Mouse (Mus musculus): ENCODE measurements around the gene 2810408A11Rik.

Gene 2810408A11Rik

DNA sequence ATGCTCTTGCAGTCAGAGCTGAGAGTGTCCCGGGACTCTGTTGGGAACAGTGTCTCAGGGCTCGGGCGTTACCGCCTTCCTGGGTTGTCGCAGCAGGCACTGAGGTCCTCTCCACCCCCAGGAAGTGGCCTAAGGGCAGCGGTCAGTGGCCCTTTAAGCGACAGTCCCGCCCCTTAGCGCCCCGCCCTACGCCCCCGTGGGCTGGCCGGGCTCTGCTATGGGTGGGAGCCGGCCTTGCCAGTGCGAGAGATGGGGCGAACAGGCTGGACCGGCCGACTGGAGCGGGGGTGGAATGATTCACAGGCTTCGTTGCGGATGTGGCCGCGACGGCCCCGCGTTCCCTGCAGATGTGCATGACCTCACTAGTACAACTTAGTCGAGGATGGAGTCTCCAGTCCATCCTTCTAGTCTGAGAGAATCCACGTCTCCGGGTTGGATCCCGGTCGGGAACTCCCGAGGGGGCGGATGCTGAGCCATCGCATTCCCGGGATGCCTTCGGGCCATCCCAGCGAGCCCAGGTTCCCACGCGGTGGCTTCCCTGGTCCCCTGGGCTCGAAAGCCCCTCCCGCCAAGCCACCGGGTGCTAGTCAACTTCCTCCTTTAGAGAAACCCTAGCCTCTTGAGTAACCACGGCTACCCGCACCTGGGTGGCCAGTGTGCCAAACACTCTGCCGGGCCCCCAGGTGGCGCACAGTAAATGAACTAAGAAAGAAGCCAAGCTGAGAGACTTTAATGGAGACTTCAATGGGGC is 19.8 kb downstream of the 2810408A11Rik start, which contains the start of gene Kctd11:
Gene Kctd11 (minus strand): TSS at position 554 of the 751 bp plus-strand sequence.
- under 1% methylated on average over 46 of the region's 46 CpGs for WGBS

GRCm38 (mm10) chr11:69880506-69880852 is 20.3 kb downstream of the 2810408A11Rik start:
- WGBS = 2% methylated on average over 18 of the region's 18 CpGs

DNA sequence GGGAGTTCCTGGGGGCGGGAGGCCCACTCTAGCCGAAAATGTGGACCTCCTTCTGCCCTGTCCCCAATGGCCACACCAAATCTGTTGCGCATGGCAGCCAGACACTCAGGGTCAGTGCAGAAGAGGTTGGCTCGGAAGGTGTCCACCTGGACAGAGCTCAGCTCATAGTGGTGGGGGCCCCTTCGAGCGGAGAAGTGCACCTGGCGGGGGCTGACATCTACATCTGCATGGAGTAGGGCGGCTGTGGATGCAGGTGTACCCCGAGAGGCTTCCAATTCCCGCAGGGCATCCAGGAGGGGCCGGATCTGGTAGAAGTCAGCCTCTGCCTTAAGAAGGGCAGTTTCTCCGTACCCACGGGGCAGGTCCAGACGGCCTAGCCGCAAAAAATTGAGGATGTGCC is 21.1 kb downstream of the 2810408A11Rik start:
- 67% methylated on average over 15 of the region's 15 CpGs for WGBS

DNA sequence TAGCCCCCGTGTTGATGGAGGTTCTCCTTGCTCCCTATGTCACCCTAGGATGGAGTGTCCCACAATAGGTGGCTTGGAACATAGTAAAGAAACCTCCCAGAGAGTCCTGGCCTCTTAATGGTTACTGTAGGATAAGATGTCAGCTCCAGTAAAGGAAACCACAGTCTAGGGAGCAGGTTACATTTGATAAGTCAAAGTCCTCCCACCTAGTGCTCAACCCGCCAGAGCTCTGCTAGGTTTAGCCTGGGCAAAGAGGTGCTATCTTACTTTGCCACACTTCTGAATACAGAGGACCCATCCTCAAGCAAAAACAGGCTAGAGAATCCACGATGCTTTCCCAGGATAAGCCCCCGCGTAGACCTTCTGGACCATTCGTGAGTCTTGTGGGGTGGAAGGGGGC is 21.8 kb downstream of the 2810408A11Rik start:
- WGBS = 89% methylated on average over 6 of the region's 6 CpGs

- 83% methylated on average over 3 of the region's 3 CpGs for WGBS
Observed at GRCm38 (mm10) chr11:69878399-69878798, 22.4 kb downstream of the 2810408A11Rik start.

DNA sequence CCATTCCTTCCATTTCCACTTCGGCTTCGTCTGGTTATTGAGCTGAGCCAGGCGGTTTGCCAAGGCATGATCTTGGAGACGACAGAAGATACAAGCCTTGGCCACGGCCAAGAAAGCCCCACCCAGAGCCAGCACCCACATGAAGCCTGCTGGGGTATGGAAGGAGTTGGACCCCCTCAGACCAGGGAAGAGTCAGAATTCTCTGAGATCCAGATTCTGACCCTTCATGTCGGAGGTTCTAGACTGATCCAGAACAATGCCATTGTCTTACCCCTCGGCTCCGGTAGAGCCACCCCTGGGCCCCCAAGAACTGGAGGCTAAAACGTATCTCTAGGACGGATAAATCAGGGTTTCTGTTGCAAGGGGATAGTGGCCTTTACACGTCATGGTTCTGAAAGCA is 22.9 kb downstream of the 2810408A11Rik start, which contains the start of gene Tmem95:
Gene Tmem95 (minus strand): TSS at position 141 of the 400 bp plus-strand sequence.
- 80% methylated on average over 11 of the region's 11 CpGs for WGBS

DNA sequence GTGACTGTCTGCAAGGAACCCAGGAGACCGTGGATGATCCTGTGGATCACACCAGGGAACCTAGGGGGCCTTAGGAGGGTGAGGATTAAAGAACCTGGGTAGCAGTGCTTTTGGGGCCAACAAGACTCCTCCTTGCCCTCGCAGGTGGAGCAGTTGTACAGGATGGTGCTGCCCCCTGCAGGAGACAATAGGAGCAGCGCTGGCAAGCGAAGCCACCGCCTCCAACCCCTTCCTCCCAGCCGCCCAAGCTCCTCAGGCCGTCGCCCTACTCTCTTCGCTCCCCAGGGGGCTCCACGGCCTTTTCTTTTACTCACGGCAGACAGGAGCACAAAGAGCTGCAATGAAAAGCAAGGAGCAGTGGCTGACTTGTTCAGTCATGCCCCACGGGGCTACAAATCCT is 23.9 kb downstream of the 2810408A11Rik start:
- WGBS = 6% methylated on average over 12 of the region's 12 CpGs

- 49% methylated on average over 7 of the region's 7 CpGs for WGBS
Observed at GRCm38 (mm10) chr11:69876186-69876585, 24.6 kb downstream of the 2810408A11Rik start.

DNA sequence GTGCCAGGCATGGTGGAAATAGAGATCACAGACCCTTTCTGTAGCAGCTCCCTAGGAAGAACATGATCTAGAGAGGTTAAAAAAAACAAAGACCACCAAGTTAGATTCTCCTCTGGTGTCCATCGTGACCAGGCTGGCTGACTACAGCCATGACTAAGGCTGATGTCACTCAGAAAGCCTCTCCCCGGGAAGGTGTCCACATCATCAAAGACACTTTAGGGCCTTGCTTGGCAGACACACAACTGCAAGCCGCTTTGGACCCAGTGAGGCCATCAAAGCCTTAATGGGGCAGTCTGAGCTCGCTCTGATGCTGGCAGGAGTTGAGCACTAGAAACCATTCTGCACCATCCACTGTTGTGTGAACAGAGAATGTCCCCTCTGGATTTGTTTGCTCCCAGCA is 28.3 kb downstream of the 2810408A11Rik start:
- WGBS = 72% methylated on average over 4 of the region's 4 CpGs

DNA sequence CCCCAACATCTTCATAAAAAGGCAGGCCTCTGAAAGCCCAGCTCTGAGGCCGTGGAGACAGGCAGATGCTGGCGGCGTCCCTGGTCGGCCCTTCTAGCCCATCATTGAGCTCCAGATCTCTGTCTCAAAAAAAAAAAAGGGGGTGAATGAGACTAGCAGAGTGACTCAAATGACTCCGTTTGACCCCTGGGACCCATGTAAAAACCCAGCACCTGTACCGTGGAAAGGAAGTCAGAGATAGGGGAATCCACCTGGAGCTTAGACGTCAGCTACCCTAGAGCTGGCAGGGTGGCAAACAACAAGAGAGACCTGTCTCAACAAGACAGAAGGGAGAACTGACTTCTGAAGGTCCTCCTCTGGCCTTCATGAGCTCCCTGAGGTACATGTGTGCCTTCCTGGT is 29.0 kb downstream of the 2810408A11Rik start:
- WGBS = 89% methylated on average over 7 of the region's 7 CpGs

DNA sequence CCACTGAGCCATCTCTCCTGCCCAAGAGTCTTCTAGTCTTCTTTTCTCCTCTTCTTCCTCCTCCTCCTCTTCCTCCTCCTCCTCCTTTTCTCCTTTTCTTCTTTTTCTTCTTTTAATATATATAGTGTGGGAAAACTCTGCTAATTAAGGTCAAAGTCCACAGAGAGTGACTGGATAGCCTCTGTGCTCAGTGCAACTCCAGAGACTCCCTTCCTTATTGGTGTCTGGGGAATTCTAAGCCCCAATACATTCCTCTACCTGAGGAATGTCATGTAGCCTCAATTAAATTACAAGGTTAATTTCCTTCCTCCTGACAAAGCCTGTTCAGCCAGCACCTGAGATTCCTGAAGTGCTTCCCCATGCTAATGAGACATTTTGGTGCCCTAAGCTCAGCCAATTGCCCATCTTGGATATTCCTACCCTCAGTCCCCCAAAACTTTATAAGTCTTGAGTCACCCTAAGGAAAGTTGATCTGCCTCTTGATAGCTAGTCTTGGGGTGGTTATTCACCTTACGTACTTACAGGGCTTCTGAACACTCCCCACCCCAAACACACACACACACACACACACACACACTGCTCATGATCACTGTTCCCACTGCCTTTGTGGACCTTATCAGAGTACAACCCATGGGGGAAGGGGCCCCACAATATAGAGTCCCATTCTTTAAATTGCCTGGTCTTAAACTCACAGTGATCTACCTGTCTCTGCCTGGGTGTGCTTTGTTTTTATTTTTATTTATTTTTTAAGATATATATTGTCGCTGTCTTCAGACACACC is 30.3 kb downstream of the 2810408A11Rik start:
- 96% methylated on average over 2 of the region's 2 CpGs for WGBS

DNA sequence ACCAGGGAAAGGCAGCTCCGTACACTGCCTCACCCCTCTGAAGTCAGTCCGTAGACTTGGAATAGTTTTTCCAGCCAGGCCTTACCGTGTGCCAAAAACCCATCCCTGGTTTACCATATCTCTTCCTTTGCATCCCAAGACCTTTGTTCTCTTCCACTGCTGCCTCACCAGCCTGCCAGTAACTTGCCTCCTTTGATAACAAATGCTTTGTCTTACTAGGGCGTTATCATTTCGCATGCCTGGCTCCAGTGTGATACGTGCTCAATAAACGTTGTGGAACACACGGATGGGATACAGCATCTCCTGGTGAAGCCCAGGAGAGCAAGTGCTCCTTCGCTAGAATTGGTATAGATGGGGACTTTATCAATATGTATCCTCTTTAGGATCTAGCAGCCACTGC is 33.5 kb downstream of the 2810408A11Rik start:
- WGBS = 76% methylated on average over 9 of the region's 9 CpGs

DNA sequence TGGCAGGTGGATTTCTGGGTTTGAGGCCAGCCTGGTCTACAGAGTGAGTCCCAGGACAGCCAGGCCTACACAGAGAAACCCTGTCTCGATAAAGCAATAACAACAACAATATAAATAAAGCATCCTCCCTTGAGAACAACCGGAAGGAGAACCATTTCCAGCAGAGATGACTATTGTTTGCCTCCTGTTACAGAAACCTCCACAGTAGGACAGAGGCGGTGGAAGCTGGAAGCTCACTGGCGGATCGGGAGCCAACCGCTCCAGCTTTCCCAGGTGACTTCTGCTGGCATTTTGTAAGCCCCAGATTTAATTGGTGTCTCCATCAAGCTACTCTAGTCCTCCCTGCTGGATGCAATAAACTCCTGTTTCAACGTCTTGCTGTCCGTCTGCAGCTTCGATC is 35.2 kb downstream of the 2810408A11Rik start:
- 75% methylated on average over 9 of the region's 9 CpGs for WGBS

DNA sequence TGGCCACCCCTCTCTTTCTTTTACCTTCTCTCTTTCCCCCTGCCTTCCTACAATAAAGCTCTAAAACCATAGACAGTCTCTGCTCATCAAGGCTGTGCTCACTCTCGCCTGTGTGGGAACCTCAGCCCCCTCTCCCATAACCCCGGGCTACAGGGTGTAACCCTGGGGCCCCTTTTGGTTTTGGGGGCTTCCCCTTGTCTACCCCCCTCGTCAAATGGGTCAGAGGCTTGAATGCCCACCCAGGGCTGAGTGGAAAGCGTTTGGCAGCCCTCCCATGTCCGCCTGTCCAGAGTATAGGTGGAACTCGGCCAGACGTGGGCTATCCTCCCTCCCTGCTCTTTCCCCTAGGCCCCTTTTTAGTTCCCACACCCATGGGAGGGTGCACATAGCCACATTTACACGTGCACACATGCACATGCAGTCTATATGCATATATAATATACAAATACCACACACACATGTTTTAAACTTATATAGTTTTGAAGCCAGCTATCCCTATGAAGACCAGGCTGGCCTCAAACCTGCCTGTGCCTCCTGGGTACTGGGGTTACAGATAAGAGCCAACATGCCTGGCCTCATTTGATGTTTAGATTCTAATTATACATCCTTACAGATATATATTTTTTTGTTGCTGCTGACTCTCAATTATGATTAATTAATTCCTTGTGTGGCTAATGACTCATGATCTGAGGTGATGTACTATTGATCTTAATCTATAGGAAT is 36.5 kb downstream of the 2810408A11Rik start:
- whole genome bisulfite sequencing = 48% methylated on average over 8 of the region's 8 CpGs

- 90% methylated on average over 3 of the region's 3 CpGs for WGBS
Observed at GRCm38 (mm10) chr11:69863729-69864128, 37.1 kb downstream of the 2810408A11Rik start.

DNA sequence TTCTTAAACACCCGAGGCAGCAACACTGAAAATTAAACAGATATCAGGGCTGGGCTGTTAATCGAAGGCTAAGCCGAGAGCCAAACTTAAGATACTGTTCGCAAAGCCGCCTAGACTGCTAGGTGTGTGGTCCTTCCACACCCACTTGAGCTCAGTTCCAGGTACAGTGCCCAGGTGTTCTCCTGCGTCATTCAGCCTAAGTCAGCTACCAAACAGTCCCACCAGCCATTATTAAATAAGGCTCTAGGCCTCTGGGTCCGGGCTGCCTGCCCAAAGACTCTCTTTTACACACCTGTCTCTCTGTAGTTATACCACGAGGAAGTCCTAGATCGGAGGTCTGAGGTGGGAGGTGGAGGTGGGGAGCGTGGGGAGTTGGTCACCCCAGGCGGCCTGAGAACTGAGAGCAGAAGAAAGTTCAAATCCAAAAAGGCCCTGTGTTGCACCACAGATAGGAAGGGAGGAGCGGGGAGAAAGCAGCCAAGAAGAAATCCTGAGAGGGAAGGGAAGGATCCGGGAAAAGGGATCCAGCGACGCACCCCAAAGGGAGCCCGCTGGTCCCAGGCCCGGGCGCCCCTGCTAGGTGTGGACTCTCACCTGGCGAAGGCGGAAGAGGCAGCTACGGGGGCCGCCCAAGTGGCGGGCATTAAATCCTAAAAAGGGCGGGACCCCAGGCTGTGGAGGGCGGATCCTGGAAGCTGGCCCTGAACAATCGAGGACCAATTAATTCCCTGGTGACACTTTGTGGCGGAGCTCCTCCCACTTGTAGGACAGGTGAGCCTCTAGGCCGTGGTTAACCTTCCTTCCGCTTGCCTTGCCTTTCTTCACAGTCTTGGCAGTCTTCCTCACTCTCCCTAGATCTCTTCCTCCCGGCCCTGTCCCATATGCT is 42.4 kb downstream of the 2810408A11Rik start, which contains the start of gene Tnk1:
Gene Tnk1 (minus strand): TSS at position 618 of the 886 bp plus-strand sequence.
- WGBS = 53% methylated on average over 29 of the region's 30 CpGs

DNA sequence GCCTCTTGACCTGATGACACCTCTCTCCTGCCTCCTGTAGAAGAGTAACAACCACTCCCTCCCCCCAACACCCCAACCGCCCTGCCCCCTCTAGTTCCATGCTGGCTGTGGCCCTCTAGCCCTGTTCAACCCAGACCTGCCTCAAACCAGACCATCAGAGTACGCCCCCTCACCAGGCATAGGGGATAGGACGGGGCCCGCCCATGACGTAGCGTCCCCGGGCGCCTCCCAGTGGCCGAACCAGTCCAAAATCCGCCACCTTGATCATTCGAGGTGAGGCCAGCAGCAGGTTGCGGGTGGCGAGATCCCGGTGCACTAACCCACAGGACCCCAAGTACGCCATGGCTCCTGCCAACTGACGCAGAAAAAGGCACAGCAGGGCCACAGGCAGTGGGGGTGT is 45.4 kb downstream of the 2810408A11Rik start:
- WGBS = 32% methylated on average over 16 of the region's 16 CpGs

- WGBS = 67% methylated on average over 10 of the region's 10 CpGs
Observed at GRCm38 (mm10) chr11:69854680-69855079, 46.1 kb downstream of the 2810408A11Rik start.

- WGBS = 72% methylated on average over 7 of the region's 7 CpGs
Observed at GRCm38 (mm10) chr11:69853994-69854393, 46.8 kb downstream of the 2810408A11Rik start.

- WGBS = 68% methylated on average over 8 of the region's 8 CpGs
Observed at GRCm38 (mm10) chr11:69850754-69851153, 50.0 kb downstream of the 2810408A11Rik start.

GRCm38 (mm10) chr11:69849884-69850283 is 50.9 kb downstream of the 2810408A11Rik start:
- 89% methylated on average over 15 of the region's 15 CpGs for WGBS
